Mouse (Mus musculus) midbrain, embryonic 10.5 days (tissue): ENCODE results near the gene Sart1. TPM values are rescaled to one million over a fixed set of nuclear protein-coding genes. Genes with fewer than 3 reads are reported as not detected.
A peak's percentile ranks its signal among the peaks of the same experiment; 100 is the strongest.
"Not testable (repeated sequence)": the region's sequence is repeated elsewhere in the genome, so short reads cannot be mapped to it uniquely, and the experiment has no call there.

Experiments used
- DNase-seq: peaks from one replicate; pipeline ENCODE4 v3.0.0-alpha.2; 2017; ENCODE audit warnings: low spot score
- H3K27ac ChIP-seq: fragments of 300-500 bp; sonication (generic); replicated peaks from 2 replicates; pipeline ENCODE4 v1.5.1; 2016; ENCODE audit warnings: mild to moderate bottlenecking
- H3K27me3 ChIP-seq: fragments of 300-500 bp; sonication (generic); 2 replicates; pipeline ENCODE4 v1.6.1; 2016; ENCODE audit warnings: low read depth, mild to moderate bottlenecking; ENCODE audit not compliant: poor library complexity, severe bottlenecking
- H3K36me3 ChIP-seq: fragments of 300-500 bp; sonication (generic); 2 replicates; pipeline ENCODE4 v1.6.1; 2016; ENCODE audit warnings: mild to moderate bottlenecking, moderate library complexity
- H3K4me1 ChIP-seq: fragments of 300-500 bp; sonication (generic); 2 replicates; pipeline ENCODE4 v1.6.1; 2016
- H3K4me3 ChIP-seq: fragments of 300-500 bp; sonication (generic); 2 replicates; pipeline ENCODE4 v1.5.1; 2016; ENCODE audit warnings: mild to moderate bottlenecking, moderate library complexity
- H3K9me3 ChIP-seq: fragments of 300-500 bp; sonication (generic); replicated peaks from 2 replicates; pipeline ENCODE4 v1.6.1; 2016; ENCODE audit warnings: mild to moderate bottlenecking
- WGBS: fragments of 180-500 bp; shearing (Covaris S2); methylation state at CpG from one replicate; pipeline ENCODE4 v1.1.7; 2016; 5-methylcytosine and 5-hydroxymethylcytosine counted together
- polyA plus RNA-seq: library from polyadenylated mRNA; unstranded; fragments of >200 nt; fragmentation: Nextera tagmentation; extraction: Ambion mirVana; gene quantifications from 2 replicates; pipeline ENCODE4 v1.2.1, GENCODE M21; 2016

Sart1 gene
- polyA plus RNA-seq, 1 experiment from 2014 or later = 88.2 TPM

- H3K36me3 ChIP-seq = 0 out of 2 replicates have a peak, but pooled peaks cover 4% of the 10 kb centered on the region
- no peak for DNase-seq
- WGBS = 84% methylated on average over 5 of the region's 5 CpGs
- H3K4me1 ChIP-seq = peaks cover 22% of the 10 kb centered on the region
- H3K4me3 ChIP-seq = no peak overlapping the region
- no peaks in the 10 kb centered on the region for H3K27me3 ChIP-seq
- H3K9me3 ChIP-seq = no peaks in the 10 kb centered on the region
- no peak overlapping the region for H3K27ac ChIP-seq
These were observed 20.6 kb upstream of the Sart1 start for GRCm38 (mm10) chr19:5409068-5409467.

- Histone ChIP-seq H3K36me3 (0 out of 2 replicates have a peak, but pooled peaks cover 4% of the 10 kb centered on the region), H3K4me3 (peak overlapping the region; percentile 61; the same call in 1 of the 2 replicates), H3K4me1 (peaks cover 22% of the 10 kb centered on the region), H3K27ac (no peak overlapping the region), H3K9me3 (no peaks in the 10 kb centered on the region), H3K27me3 (no peaks in the 10 kb centered on the region)
- DNase-seq = no peak
- 91% methylated on average over 13 of the region's 13 CpGs for WGBS
These were observed 19.8 kb upstream of the Sart1 start for GRCm38 (mm10) chr19:5408057-5409001.

GRCm38 (mm10) chr19:5407133-5407532 is 18.6 kb upstream of the Sart1 start:
- Histone ChIP-seq H3K27me3 (no peaks in the 10 kb centered on the region), H3K36me3 (0 out of 2 replicates have a peak, but pooled peaks cover 4% of the 10 kb centered on the region), H3K27ac (peak overlapping the region; percentile 87), H3K9me3 (no peaks in the 10 kb centered on the region), H3K4me3 (peak overlapping the region; percentile 61), H3K4me1 (peaks cover 22% of the 10 kb centered on the region)
- peak; percentile 62 for DNase-seq
- 22% methylated on average over 7 of the region's 7 CpGs for WGBS

- Histone ChIP-seq H3K27ac (peak overlapping the region; percentile 87), H3K4me3 (peak overlapping the region; percentile 61), H3K4me1 (peaks cover 19% of the 10 kb centered on the region)
- not testable (repeated sequence) for H3K9me3 ChIP-seq, H3K36me3 ChIP-seq, H3K27me3 ChIP-seq
- peak; percentile 62 for DNase-seq
- 15% methylated on average over 25 of the region's 25 CpGs for WGBS
These were observed 18.1 kb upstream of the Sart1 start for GRCm38 (mm10) chr19:5406531-5407126.

GRCm38 (mm10) chr19:5405924-5406323 is 17.4 kb upstream of the Sart1 start:
- peaks cover 18% of the 10 kb centered on the region for H3K4me1 ChIP-seq
- H3K36me3 ChIP-seq = 0 out of 2 replicates have a peak, but pooled peaks cover 4% of the 10 kb centered on the region
- peak overlapping the region; percentile 81 for H3K27ac ChIP-seq
- WGBS = 28% methylated on average over 7 of the region's 7 CpGs
- no peaks in the 10 kb centered on the region for H3K9me3 ChIP-seq
- peak overlapping the region; percentile 52 for H3K4me3 ChIP-seq
- DNase-seq = no peak
- no peaks in the 10 kb centered on the region for H3K27me3 ChIP-seq

- WGBS = 74% methylated on average over 8 of the region's 8 CpGs
- Histone ChIP-seq H3K27ac (no peak within 1 kb of the TSS), H3K4me3 (no peak within 1 kb of the TSS), H3K27me3 (no peaks in the 10 kb centered on the region), H3K36me3 (no peaks in the 10 kb centered on the region), H3K9me3 (no peaks in the 10 kb centered on the region), H3K4me1 (peaks cover 12% of the 10 kb centered on the region)
- DNase-seq = no peak
These were observed 13.8 kb upstream of the Sart1 start, which contains the start of gene Tsga10ip for GRCm38 (mm10) chr19:5402293-5402692. Gene Tsga10ip, minus strand, starts transcription at chr19:5402526.

GRCm38 (mm10) chr19:5401073-5401472 is 12.6 kb upstream of the Sart1 start:
- DNase-seq, H3K27ac ChIP-seq, H3K4me3 ChIP-seq, H3K4me1 ChIP-seq, H3K27me3 ChIP-seq, H3K36me3 ChIP-seq, H3K9me3 ChIP-seq: not testable (repeated sequence)
- 76% methylated on average over 4 of the region's 4 CpGs for WGBS

GRCm38 (mm10) chr19:5395371-5395770 is 6.9 kb upstream of the Sart1 start:
- 72% methylated on average over 4 of the region's 4 CpGs for WGBS
- DNase-seq = no peak
- Histone ChIP-seq H3K27me3 (no peaks in the 10 kb centered on the region), H3K27ac (no peak overlapping the region), H3K36me3 (no peaks in the 10 kb centered on the region), H3K9me3 (no peaks in the 10 kb centered on the region), H3K4me3 (no peak overlapping the region), H3K4me1 (peaks cover 10% of the 10 kb centered on the region)

GRCm38 (mm10) chr19:5394168-5394567 is 5.7 kb upstream of the Sart1 start:
- Histone ChIP-seq H3K4me1 (peaks cover 22% of the 10 kb centered on the region), H3K4me3 (no peak overlapping the region), H3K27ac (no peak overlapping the region), H3K36me3 (no peaks in the 10 kb centered on the region), H3K9me3 (no peaks in the 10 kb centered on the region), H3K27me3 (no peaks in the 10 kb centered on the region)
- WGBS = 57% methylated on average over 10 of the region's 10 CpGs
- DNase-seq = no peak

- Histone ChIP-seq H3K9me3 (no peaks in the 10 kb centered on the region), H3K27me3 (no peaks in the 10 kb centered on the region), H3K4me1 (peaks cover 25% of the 10 kb centered on the region), H3K4me3 (no peak overlapping the region), H3K27ac (no peak overlapping the region), H3K36me3 (no peaks in the 10 kb centered on the region)
- WGBS = 83% methylated on average over 4 of the region's 4 CpGs
- no peak for DNase-seq
These were observed 4.4 kb upstream of the Sart1 start for GRCm38 (mm10) chr19:5392892-5393291.

GRCm38 (mm10) chr19:5390416-5390815 is 1.9 kb upstream of the Sart1 start:
- H3K27me3 ChIP-seq = no peaks in the 10 kb centered on the region
- peaks cover 12% of the 10 kb centered on the region for H3K36me3 ChIP-seq
- H3K4me1 ChIP-seq = peaks cover 41% of the 10 kb centered on the region
- no peaks in the 10 kb centered on the region for H3K9me3 ChIP-seq
- no peak overlapping the region for H3K27ac ChIP-seq
- DNase-seq = no peak
- H3K4me3 ChIP-seq = peak overlapping the region; percentile 100
- WGBS = 85% methylated on average over 8 of the region's 8 CpGs

GRCm38 (mm10) chr19:5389647-5390046 is 1.1 kb upstream of the Sart1 start:
- Histone ChIP-seq H3K4me3 (peak overlapping the region; percentile 100), H3K27me3 (no peaks in the 10 kb centered on the region), H3K9me3 (no peaks in the 10 kb centered on the region), H3K27ac (peak overlapping the region; percentile 90), H3K4me1 (peaks cover 41% of the 10 kb centered on the region), H3K36me3 (peaks cover 20% of the 10 kb centered on the region)
- 52% methylated on average over 12 of the region's 12 CpGs for WGBS
- DNase-seq = no peak

GRCm38 (mm10) chr19:5388011-5388441 is 477 bp downstream of the Sart1 start:
- Histone ChIP-seq H3K27me3 (no peaks in the 10 kb centered on the region), H3K9me3 (no peaks in the 10 kb centered on the region), H3K27ac (peak overlapping the region; percentile 90), H3K4me1 (peaks cover 37% of the 10 kb centered on the region), H3K36me3 (peaks cover 36% of the 10 kb centered on the region), H3K4me3 (peak overlapping the region; percentile 100)
- no peak for DNase-seq
- under 1% methylated on average over 43 of the region's 43 CpGs for WGBS
